Mouse (Mus musculus) lung, postnatal 0 days (tissue): Measurements from ENCODE around the gene Hspa12b.

ENCODE experiments used
- CTCF ChIP-seq: IDR thresholded peaks from 2 replicates; pipeline ENCODE4 v1.5.1; 2016; ENCODE audit warnings: antibody characterized with exemption, mild to moderate bottlenecking
- EP300 ChIP-seq: IDR thresholded peaks from 2 replicates; pipeline ENCODE4 v1.6.1; 2016; ENCODE audit warnings: antibody characterized with exemption, mild to moderate bottlenecking, control low read depth

GRCm38 (mm10) chr2:131090852-131091251, 36.2 kb upstream of the Hspa12b start:
- no peak for TF ChIP-seq CTCF
- TF ChIP-seq EP300, result no peak
